Mouse (Mus musculus) brain, adult 2 months (tissue): ENCODE results near the gene Plcxd1.
"Not testable (repeated sequence)": the region's sequence is repeated elsewhere in the genome, so short reads cannot be mapped to it uniquely, and the experiment has no call there.

Experiments used
- DNase-seq: peaks from one replicate; pipeline ENCODE4 v3.0.0; 2011; ENCODE audit warnings: low read depth, low spot score

Gene Plcxd1

GRCm38 (mm10) chr5:110099656-110100580 lies at the start of gene Plcxd1:
TSS of gene Plcxd1 (plus strand) at chr5:110099969.
- peak; percentile 31 for DNase-seq

- peak; percentile 92 for DNase-seq
Measured at GRCm38 (mm10) chr5:110057637-110058408, 41.9 kb upstream of the Plcxd1 start.

GRCm38 (mm10) chr5:110072413-110072812 lies 27.4 kb upstream of the Plcxd1 start, which contains the start of gene Gm17655:
TSS of gene Gm17655 (minus strand) at chr5:110072513.
- DNase-seq: not testable (repeated sequence)

- DNase-seq: no peak
Measured at GRCm38 (mm10) chr5:110082961-110083360, 16.8 kb upstream of the Plcxd1 start.

GRCm38 (mm10) chr5:110086161-110086866 lies 13.5 kb upstream of the Plcxd1 start:
- DNase-seq: no peak

- DNase-seq: no peak
Measured at GRCm38 (mm10) chr5:110091546-110091945, 8.2 kb upstream of the Plcxd1 start.

GRCm38 (mm10) chr5:110094030-110094846 lies 5.5 kb upstream of the Plcxd1 start, which contains the start of gene Gm35315:
TSS of gene Gm35315 (minus strand) at chr5:110094420.
- DNase-seq: peak; percentile 97

GRCm38 (mm10) chr5:110094847-110095213 lies 4.9 kb upstream of the Plcxd1 start:
- no peak for DNase-seq

- DNase-seq: peak; percentile 81
Measured at GRCm38 (mm10) chr5:110098991-110099477, 735 bp upstream of the Plcxd1 start.

GRCm38 (mm10) chr5:110100921-110101631 lies 1.3 kb downstream of the Plcxd1 start:
- DNase-seq: peak; percentile 48

GRCm38 (mm10) chr5:110101716-110102347 lies 2.1 kb downstream of the Plcxd1 start:
- DNase-seq: peak; percentile 87

GRCm38 (mm10) chr5:110102429-110102828 lies 2.7 kb downstream of the Plcxd1 start:
- no peak for DNase-seq

GRCm38 (mm10) chr5:110102853-110103625 lies 3.3 kb downstream of the Plcxd1 start:
- peak; percentile 26 for DNase-seq

GRCm38 (mm10) chr5:110103901-110104615 lies 4.3 kb downstream of the Plcxd1 start:
- no peak for DNase-seq

- no peak for DNase-seq
Measured at GRCm38 (mm10) chr5:110104616-110105380, 5.0 kb downstream of the Plcxd1 start.

GRCm38 (mm10) chr5:110106140-110106871 lies 6.5 kb downstream of the Plcxd1 start:
- peak; percentile 29 for DNase-seq
